Mouse (Mus musculus): ENCODE data around the gene Gcg. TPM values are rescaled to one million over a fixed set of nuclear protein-coding genes. Genes with fewer than 3 reads are reported as not detected.
A peak's percentile ranks its signal among the peaks of the same experiment; 100 is the strongest.

Gene Gcg
- total and polyA plus RNA-seq, 3 experiments, result 0.17 TPM; not detected in 2

GRCm38 (mm10) chr2:62459241-62460174 lies 23.9 kb downstream of the Gcg start (continued):
- TF ChIP-seq NRF1 (IDR thresholded peaks at IDR 0.05; ENCODE audit: low read depth, low read length) (no peak), JUND (conservative IDR thresholded peaks at IDR 0.05; ENCODE audit: low read depth, low read length) (peak; percentile 54), ZNF384 (IDR thresholded peaks at IDR 0.05; ENCODE audit: low read depth, low read length) (peak; percentile 94), BHLHE40 (IDR thresholded peaks at IDR 0.05; ENCODE audit: low read depth, low read length) (peak; percentile 97), CTCF (conservative IDR thresholded peaks at IDR 0.05 in 1 of 2, IDR thresholded peaks at IDR 0.05 in 1 of 2; ENCODE audit: low read depth in 2 of 2, low read length in 2 of 2) (no peak), ZKSCAN1 (IDR thresholded peaks at IDR 0.05; ENCODE audit: borderline replicate concordance, low read depth, low read length) (no peak)

GRCm38 (mm10) chr2:62458070-62458469 lies 25.4 kb downstream of the Gcg start:
- dilution Hi-C loops (cut with MboI; ENCODE audit: extremely low pct_ligation_motif_present, extremely low pct_unique_long_range_greater_than_20kb, low sequenced_read_pairs) (no loop called here), in situ Hi-C loops (cut with MboI; ENCODE audit: low pct_ligation_motif_present, low pct_unique_long_range_greater_than_20kb, low sequenced_read_pairs) (loop anchor here (5.0 to 25.0 kb wide), 2 partner anchors 169 to 471 kb away; no protein-coding TSS in a partner anchor)
- Histone ChIP-seq H3K27ac (ENCODE audit: insufficient read depth, low read depth) (no peak overlapping the region), H3K36me3 (replicated peaks in 1 of 2; ENCODE audit: control insufficient read depth in 1 of 2, insufficient read depth in 1 of 2, low read length in 1 of 2) (peaks cover 0 to 6% of the 10 kb centered on the region in 2 experiments), H3K9me3 (replicated peaks; ENCODE audit: low read length) (peaks cover 6% of the 10 kb centered on the region), H3K79me2 (replicated peaks; ENCODE audit: control insufficient read depth, extremely low read depth, insufficient read depth, poor library complexity, severe bottlenecking) (no peaks in the 10 kb centered on the region), H3K4me2 (ENCODE audit: insufficient read depth, low read depth, poor library complexity, severe bottlenecking) (no peak overlapping the region), H3K4me3 (replicated peaks in 1 of 3; ENCODE audit: low read depth in 2 of 3, low read length in 2 of 3, poor library complexity in 1 of 3) (peak overlapping the region in 2 of 3 experiments; percentile 41 to 60), H3K27me3 (replicated peaks) (no peaks in the 10 kb centered on the region), H3K9ac (ENCODE audit: insufficient read depth, low read depth) (no peak overlapping the region; the same call in 1 of the 2 replicates), H3K4me1 (ENCODE audit: control insufficient read depth in 1 of 2, insufficient read depth in 2 of 2) (peaks cover 11 to 28% of the 10 kb centered on the region in 2 experiments)
- peak; percentile 74 for DNase-seq (ENCODE audit: extremely low read depth)
- TF ChIP-seq PAX5 (IDR thresholded peaks at IDR 0.05; ENCODE audit: low read length) (no peak), UBTF (IDR thresholded peaks at IDR 0.05; ENCODE audit: low read depth, low read length) (no peak), SIN3A (IDR thresholded peaks at IDR 0.05; ENCODE audit: low read length) (no peak), ZMIZ1 (IDR thresholded peaks at IDR 0.05; ENCODE audit: low read depth, low read length) (no peak), POLR2AphosphoS2 (IDR thresholded peaks at IDR 0.05; ENCODE audit: low read depth, low read length) (no peak), JUN (IDR thresholded peaks at IDR 0.05; ENCODE audit: insufficient read depth, low read depth, low read length) (no peak; the same call in 1 of the 2 replicates), ZNF384 (IDR thresholded peaks at IDR 0.05; ENCODE audit: low read depth, low read length) (peak; percentile 98), ZKSCAN1 (IDR thresholded peaks at IDR 0.05; ENCODE audit: borderline replicate concordance, low read depth, low read length) (no peak), GABPA (IDR thresholded peaks at IDR 0.05; ENCODE audit: insufficient replicate concordance, low read depth, low read length) (no peak), JUND (conservative IDR thresholded peaks at IDR 0.05; ENCODE audit: low read depth, low read length) (peak; percentile 61; the same call in 1 of the 2 replicates), TBP (conservative IDR thresholded peaks at IDR 0.05; ENCODE audit: low read depth, low read length) (0 out of 2 replicates have a peak, but pooled peaks have one; percentile 7), CTCF (conservative IDR thresholded peaks at IDR 0.05 in 1 of 2, IDR thresholded peaks at IDR 0.05 in 1 of 2; ENCODE audit: low read depth in 2 of 2, low read length in 2 of 2) (peak; percentile 15 to 73; a peak in 2 of 4 replicates), MXI1 (IDR thresholded peaks at IDR 0.05; ENCODE audit: low read depth, low read length) (no peak), ZC3H11A (IDR thresholded peaks at IDR 0.05; ENCODE audit: low read depth, low read length) (peak; percentile 86), USF1 (IDR thresholded peaks at IDR 0.05; ENCODE audit: low read depth, low read length) (no peak), SMC3 (IDR thresholded peaks at IDR 0.05; ENCODE audit: low read depth, low read length) (peak; percentile 72), NRF1 (IDR thresholded peaks at IDR 0.05; ENCODE audit: low read depth, low read length) (no peak), USF2 (conservative IDR thresholded peaks at IDR 0.05; ENCODE audit: low read depth, low read length) (no peak), NELFE (IDR thresholded peaks at IDR 0.05; ENCODE audit: low read depth, low read length) (no peak), MYC (IDR thresholded peaks at IDR 0.05; ENCODE audit: low read depth, low read length) (no peak), BHLHE40 (IDR thresholded peaks at IDR 0.05; ENCODE audit: low read depth, low read length) (no peak), MAFK (IDR thresholded peaks at IDR 0.05; ENCODE audit: insufficient replicate concordance, low read length) (no peak), RAD21 (IDR thresholded peaks at IDR 0.05; ENCODE audit: low read depth, low read length) (peak; percentile 87), CHD1 (IDR thresholded peaks at IDR 0.05; ENCODE audit: low read depth, low read length) (0 out of 2 replicates have a peak, but pooled peaks have one; percentile 63), CHD2 (IDR thresholded peaks at IDR 0.05; ENCODE audit: low read length) (no peak), HCFC1 (IDR thresholded peaks at IDR 0.05; ENCODE audit: low read depth, low read length) (no peak), POLR2A (IDR thresholded peaks at IDR 0.05; ENCODE audit: low read depth, low read length) (no peak), ELF1 (IDR thresholded peaks at IDR 0.05; ENCODE audit: low read depth, low read length) (no peak), EP300 (IDR thresholded peaks at IDR 0.05; ENCODE audit: low read length) (no peak), MAX (IDR thresholded peaks at IDR 0.05; ENCODE audit: low read length) (no peak), E2F4 (IDR thresholded peaks at IDR 0.05; ENCODE audit: insufficient replicate concordance, low read depth, low read length) (0 out of 2 replicates have a peak, but pooled peaks have one; percentile 49), IRF4 (IDR thresholded peaks at IDR 0.05; ENCODE audit: low read depth, low read length) (peak; percentile 13; the same call in 1 of the 2 replicates), KAT2A (IDR thresholded peaks at IDR 0.05; ENCODE audit: insufficient replicate concordance, low read length) (no peak), RCOR1 (conservative IDR thresholded peaks at IDR 0.05; ENCODE audit: low read depth, low read length) (no peak)
